Mouse (Mus musculus) kidney, embryonic 14.5 days (tissue): ENCODE results near the gene Prr7. TPM values are rescaled to one million over a fixed set of nuclear protein-coding genes. Genes with fewer than 3 reads are reported as not detected.
A peak's percentile ranks its signal among the peaks of the same experiment; 100 is the strongest.

Source experiments
- ATAC-seq: fragments of 200-750 bp; cut with Nextera tagmentation; 2 replicates; pipeline ENCODE4 v1.8.0; 2017; ENCODE audit warnings: moderate number of reproducible peaks, mild to moderate bottlenecking, moderate TSS enrichment, moderate library complexity; ENCODE audit not compliant: low FRiP score, low TSS enrichment
- H3K27ac ChIP-seq: fragments of 300-500 bp; sonication (generic); 2 replicates; pipeline ENCODE4 v1.5.1; 2014; ENCODE audit warnings: low read depth, mild to moderate bottlenecking, low read length, moderate library complexity, mixed read lengths
- H3K27me3 ChIP-seq: fragments of 300-500 bp; sonication (generic); 2 replicates; pipeline ENCODE4 v1.6.1; 2014; ENCODE audit warnings: mild to moderate bottlenecking, low read length; ENCODE audit not compliant: control insufficient read depth, insufficient read depth
- H3K36me3 ChIP-seq: fragments of 300-500 bp; sonication (generic); 2 replicates; pipeline ENCODE4 v1.6.1; 2014; ENCODE audit warnings: low read length, mixed read lengths; ENCODE audit not compliant: control insufficient read depth, insufficient read depth
- H3K4me1 ChIP-seq: fragments of 300-500 bp; sonication (generic); 2 replicates; pipeline ENCODE4 v1.6.1; 2014; ENCODE audit warnings: low read length, mixed read lengths; ENCODE audit not compliant: control insufficient read depth, insufficient read depth
- H3K4me2 ChIP-seq: fragments of 300-500 bp; sonication (generic); replicated peaks from 2 replicates; pipeline ENCODE4 v1.6.1; 2014; ENCODE audit warnings: low read depth, mild to moderate bottlenecking, low read length
- H3K4me3 ChIP-seq: fragments of 300-500 bp; sonication (generic); 2 replicates; pipeline ENCODE4 v1.5.1; 2014; ENCODE audit warnings: mild to moderate bottlenecking, low read length
- H3K9ac ChIP-seq: fragments of 300-500 bp; sonication (generic); 2 replicates; pipeline ENCODE4 v1.6.1; 2014; ENCODE audit warnings: low read depth, mild to moderate bottlenecking, low read length, moderate library complexity
- H3K9me3 ChIP-seq: fragments of 300-500 bp; sonication (generic); 2 replicates; pipeline ENCODE4 v1.6.1; 2016; ENCODE audit warnings: low read length; ENCODE audit not compliant: control insufficient read depth
- WGBS: fragments of 180-500 bp; shearing (Covaris S2); extraction: QIAGEN DNeasy Blood & Tissue Kit; methylation state at CpG from one replicate; pipeline ENCODE4 v1.1.7; 2014; 5-methylcytosine and 5-hydroxymethylcytosine counted together
- polyA plus RNA-seq: library from polyadenylated mRNA; unstranded; fragments of >200 nt; fragmentation: Nextera tagmentation; extraction: Ambion mirVana; gene quantifications from 2 replicates; pipeline ENCODE4 v1.2.1, GENCODE M21; 2014

The Prr7 gene
- polyA plus RNA-seq, 1 experiment from 2014 or later: 0.77 TPM

DNA sequence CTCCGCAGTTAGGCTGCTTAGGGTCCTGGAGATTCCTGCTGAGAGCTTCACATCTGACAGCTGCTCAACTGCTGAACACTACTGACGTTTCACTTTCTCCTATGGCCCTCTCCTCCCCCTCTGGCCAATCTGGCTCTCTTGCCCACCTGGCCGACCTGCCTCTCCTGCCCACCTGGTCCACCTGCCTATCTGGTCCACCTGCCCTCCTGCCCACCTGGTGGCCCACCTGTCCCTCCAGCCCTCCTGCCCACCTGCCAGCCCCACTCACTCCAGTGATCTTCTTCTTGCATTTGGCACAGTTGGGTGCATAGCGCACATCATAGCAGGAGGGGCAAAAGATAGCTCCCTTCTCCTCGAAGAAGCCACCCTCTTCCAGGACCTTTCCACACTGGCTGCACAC lies 40.3 kb downstream of the Prr7 start:
- ATAC-seq: no peak
- no peak overlapping the region for H3K4me3 ChIP-seq
- no peak overlapping the region for H3K9ac ChIP-seq
- H3K27ac ChIP-seq: no peak overlapping the region
- no peaks in the 10 kb centered on the region for H3K27me3 ChIP-seq
- no peak overlapping the region for H3K4me2 ChIP-seq
- no peaks in the 10 kb centered on the region for H3K4me1 ChIP-seq
- H3K36me3 ChIP-seq: peaks cover 89% of the 10 kb centered on the region
- WGBS: 91% methylated on average over 5 of the region's 5 CpGs
- no peaks in the 10 kb centered on the region for H3K9me3 ChIP-seq

DNA sequence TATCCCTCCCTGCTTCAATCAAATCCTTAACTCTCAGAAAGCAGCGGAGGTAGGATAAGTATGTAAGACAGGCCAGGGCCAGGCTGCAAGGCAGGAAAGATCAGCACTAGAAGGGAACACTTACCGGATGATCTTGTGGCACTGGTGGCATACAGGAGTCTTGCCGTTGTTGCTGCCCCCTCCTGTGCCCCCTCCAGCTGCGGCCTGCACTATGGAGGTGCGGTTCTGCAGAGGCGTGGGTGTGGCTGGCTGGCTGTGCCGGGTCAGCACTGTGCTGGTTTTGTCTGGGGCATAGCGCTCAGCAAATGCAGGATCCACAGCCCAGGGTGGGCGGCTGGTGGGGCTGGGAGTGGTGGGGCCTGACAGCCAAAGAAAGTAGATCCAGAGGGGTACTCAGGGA lies 41.7 kb downstream of the Prr7 start:
- Histone ChIP-seq H3K4me2 (no peak overlapping the region), H3K9ac (no peak overlapping the region), H3K36me3 (peaks cover 90% of the 10 kb centered on the region), H3K27ac (no peak overlapping the region), H3K4me3 (no peak overlapping the region), H3K4me1 (peaks cover 9% of the 10 kb centered on the region), H3K9me3 (no peaks in the 10 kb centered on the region), H3K27me3 (no peaks in the 10 kb centered on the region)
- no peak for ATAC-seq
- 94% methylated on average over 9 of the region's 9 CpGs for WGBS

- H3K4me2 ChIP-seq: no peak overlapping the region
- WGBS: 96% methylated on average over 10 of the region's 10 CpGs
- H3K4me1 ChIP-seq: peaks cover 17% of the 10 kb centered on the region
- no peak overlapping the region for H3K4me3 ChIP-seq
- H3K9me3 ChIP-seq: no peaks in the 10 kb centered on the region
- no peaks in the 10 kb centered on the region for H3K27me3 ChIP-seq
- H3K9ac ChIP-seq: no peak overlapping the region
- ATAC-seq: no peak
- peaks cover 84% of the 10 kb centered on the region for H3K36me3 ChIP-seq
- no peak overlapping the region for H3K27ac ChIP-seq
Measured at GRCm38 (mm10) chr13:55506697-55507096, 42.6 kb downstream of the Prr7 start.

DNA sequence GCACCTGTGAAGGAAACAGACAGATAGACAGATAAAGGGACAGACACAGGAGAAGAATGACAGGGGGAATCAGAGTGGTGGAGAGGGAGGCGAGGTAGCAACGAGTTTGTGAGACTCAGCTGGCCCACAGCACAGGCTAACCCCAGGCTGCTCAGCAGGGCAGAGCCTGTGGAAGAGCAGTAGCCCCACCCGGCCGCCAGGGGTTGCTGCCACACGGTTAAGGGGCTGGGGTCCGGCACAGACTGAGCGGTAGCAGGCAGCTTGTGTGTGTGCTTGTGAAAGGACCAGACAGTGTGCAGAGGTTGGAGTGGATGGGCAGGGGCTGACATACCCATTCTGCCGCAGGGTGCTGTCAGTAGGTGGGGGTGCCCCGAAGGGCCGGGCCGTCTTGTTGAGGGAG lies 43.8 kb downstream of the Prr7 start:
- no peak for ATAC-seq
- H3K27ac ChIP-seq: no peak overlapping the region
- peaks cover 26% of the 10 kb centered on the region for H3K4me1 ChIP-seq
- no peaks in the 10 kb centered on the region for H3K9me3 ChIP-seq
- H3K27me3 ChIP-seq: no peaks in the 10 kb centered on the region
- no peak overlapping the region for H3K4me3 ChIP-seq
- peaks cover 74% of the 10 kb centered on the region for H3K36me3 ChIP-seq
- 60% methylated on average over 11 of the region's 11 CpGs for WGBS
- no peak overlapping the region for H3K4me2 ChIP-seq
- H3K9ac ChIP-seq: no peak overlapping the region

DNA sequence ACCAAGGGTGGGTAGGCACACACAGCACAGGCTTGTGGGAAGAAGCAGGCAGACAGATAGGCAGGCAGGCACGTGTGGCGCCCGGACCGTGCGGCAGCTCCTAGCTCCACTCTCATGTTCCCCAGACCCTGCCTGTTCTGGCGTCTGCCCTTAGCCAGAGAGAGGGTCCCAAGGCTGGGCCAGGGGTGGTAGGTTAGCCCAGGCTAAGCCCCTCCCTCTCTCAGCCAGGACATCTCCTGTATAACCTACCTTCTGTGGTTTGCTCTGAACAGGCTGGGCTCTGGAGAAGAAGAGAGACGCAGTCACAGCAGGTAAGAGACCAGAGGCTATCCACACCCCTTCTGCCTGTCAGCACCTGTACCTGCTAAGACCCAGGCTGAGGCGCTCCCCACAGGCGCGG lies 44.5 kb downstream of the Prr7 start:
- no peak for ATAC-seq
- H3K9me3 ChIP-seq: no peaks in the 10 kb centered on the region
- WGBS: 97% methylated on average over 10 of the region's 10 CpGs
- H3K27ac ChIP-seq: no peak overlapping the region
- peaks cover 26% of the 10 kb centered on the region for H3K4me1 ChIP-seq
- H3K4me2 ChIP-seq: no peak overlapping the region
- H3K27me3 ChIP-seq: no peaks in the 10 kb centered on the region
- peaks cover 68% of the 10 kb centered on the region for H3K36me3 ChIP-seq
- no peak overlapping the region for H3K4me3 ChIP-seq
- no peak overlapping the region for H3K9ac ChIP-seq

GRCm38 (mm10) chr13:55510332-55510667 lies 46.2 kb downstream of the Prr7 start:
- 31% methylated on average over 3 of the region's 3 CpGs for WGBS

GRCm38 (mm10) chr13:55510668-55511491 lies 46.8 kb downstream of the Prr7 start:
- Histone ChIP-seq H3K36me3 (peaks cover 44% of the 10 kb centered on the region), H3K27ac (peak overlapping the region; percentile 84; the same call in 1 of the 2 replicates), H3K9me3 (no peaks in the 10 kb centered on the region), H3K4me2 (peak overlapping the region; percentile 93), H3K4me1 (peaks cover 26% of the 10 kb centered on the region), H3K9ac (no peak overlapping the region; the same call in 1 of the 2 replicates), H3K4me3 (peak overlapping the region; percentile 58), H3K27me3 (no peaks in the 10 kb centered on the region; the same call in 1 of the 2 replicates)
- WGBS: 15% methylated on average over 6 of the region's 6 CpGs
- peak; percentile 68 for ATAC-seq

More at GRCm38 (mm10) chr13:55510332-55510667, 46.2 kb downstream of the Prr7 start:
- no peak overlapping the region for H3K4me3 ChIP-seq
- H3K4me1 ChIP-seq: peaks cover 26% of the 10 kb centered on the region
- peaks cover 50% of the 10 kb centered on the region for H3K36me3 ChIP-seq
- H3K27ac ChIP-seq: 0 out of 2 replicates have a peak overlapping the region, but pooled peaks have one; percentile 51
- no peak overlapping the region; the same call in 1 of the 2 replicates for H3K4me2 ChIP-seq
- H3K9me3 ChIP-seq: no peaks in the 10 kb centered on the region
- ATAC-seq: peak; percentile 2; the same call in 1 of the 2 replicates
- no peak overlapping the region for H3K9ac ChIP-seq
- no peaks in the 10 kb centered on the region; the same call in 1 of the 2 replicates for H3K27me3 ChIP-seq

- Histone ChIP-seq H3K4me1 (peaks cover 26% of the 10 kb centered on the region), H3K4me2 (peak overlapping the region; percentile 93), H3K9ac (no peak overlapping the region), H3K4me3 (peak overlapping the region; percentile 58; the same call in 1 of the 2 replicates), H3K27me3 (no peaks in the 10 kb centered on the region; the same call in 1 of the 2 replicates), H3K9me3 (no peaks in the 10 kb centered on the region), H3K36me3 (peaks cover 38% of the 10 kb centered on the region), H3K27ac (peak overlapping the region; percentile 84; the same call in 1 of the 2 replicates)
- no peak for ATAC-seq
- WGBS: 39% methylated on average over 5 of the region's 5 CpGs
Measured at GRCm38 (mm10) chr13:55511492-55511861, 47.4 kb downstream of the Prr7 start.

GRCm38 (mm10) chr13:55512379-55513031 lies 48.4 kb downstream of the Prr7 start:
- Histone ChIP-seq H3K27me3 (no peaks in the 10 kb centered on the region; the same call in 1 of the 2 replicates), H3K4me2 (peak overlapping the region; percentile 93), H3K9ac (peak overlapping the region; percentile 70), H3K27ac (peak overlapping the region; percentile 72; the same call in 1 of the 2 replicates), H3K4me3 (peak overlapping the region; percentile 58), H3K9me3 (no peaks in the 10 kb centered on the region), H3K36me3 (peaks cover 28% of the 10 kb centered on the region), H3K4me1 (peaks cover 26% of the 10 kb centered on the region)
- WGBS: 1% methylated on average over 25 of the region's 25 CpGs
- peak; percentile 58 for ATAC-seq
